Mouse (Mus musculus) midbrain, embryonic 10.5 days (tissue): ENCODE results near the gene Vmn1r194. TPM values are rescaled to one million over a fixed set of nuclear protein-coding genes. Genes with fewer than 3 reads are reported as not detected.
A peak's percentile ranks its signal among the peaks of the same experiment; 100 is the strongest.
"Not testable (repeated sequence)": the region's sequence is repeated elsewhere in the genome, so short reads cannot be mapped to it uniquely, and the experiment has no call there.

Source experiments
- DNase-seq: peaks from one replicate; pipeline ENCODE4 v3.0.0-alpha.2; 2017; ENCODE audit warnings: low spot score
- H3K27ac ChIP-seq: fragments of 300-500 bp; sonication (generic); replicated peaks from 2 replicates; pipeline ENCODE4 v1.5.1; 2016; ENCODE audit warnings: mild to moderate bottlenecking
- H3K27me3 ChIP-seq: fragments of 300-500 bp; sonication (generic); 2 replicates; pipeline ENCODE4 v1.6.1; 2016; ENCODE audit warnings: low read depth, mild to moderate bottlenecking; ENCODE audit not compliant: poor library complexity, severe bottlenecking
- H3K36me3 ChIP-seq: fragments of 300-500 bp; sonication (generic); 2 replicates; pipeline ENCODE4 v1.6.1; 2016; ENCODE audit warnings: mild to moderate bottlenecking, moderate library complexity
- H3K4me1 ChIP-seq: fragments of 300-500 bp; sonication (generic); 2 replicates; pipeline ENCODE4 v1.6.1; 2016
- H3K4me3 ChIP-seq: fragments of 300-500 bp; sonication (generic); 2 replicates; pipeline ENCODE4 v1.5.1; 2016; ENCODE audit warnings: mild to moderate bottlenecking, moderate library complexity
- H3K9me3 ChIP-seq: fragments of 300-500 bp; sonication (generic); replicated peaks from 2 replicates; pipeline ENCODE4 v1.6.1; 2016; ENCODE audit warnings: mild to moderate bottlenecking
- WGBS: fragments of 180-500 bp; shearing (Covaris S2); methylation state at CpG from one replicate; pipeline ENCODE4 v1.1.7; 2016; 5-methylcytosine and 5-hydroxymethylcytosine counted together
- microRNA-seq: library from miRNA; unstranded; fragments of <30 nt; microRNA quantifications from one replicate; pipeline ENCODE4, GENCODE M21; 2017
- polyA plus RNA-seq: library from polyadenylated mRNA; unstranded; fragments of >200 nt; fragmentation: Nextera tagmentation; extraction: Ambion mirVana; gene quantifications from 2 replicates; pipeline ENCODE4 v1.2.1, GENCODE M21; 2016

Gene Vmn1r194
- not detected in 2 replicates for polyA plus RNA-seq

- Histone ChIP-seq H3K4me3 (no peak within 1 kb of the TSS), H3K9me3 (no peaks in the 10 kb centered on the region), H3K4me1 (no peaks in the 10 kb centered on the region), H3K36me3 (no peaks in the 10 kb centered on the region), H3K27ac (no peak within 1 kb of the TSS), H3K27me3 (no peaks in the 10 kb centered on the region)
- WGBS = 69% methylated on average over 1 of the region's 1 CpGs
- DNase-seq = no peak
Measured at GRCm38 (mm10) chr13:22243915-22244314, at the start of gene Vmn1r194. TSS of gene Vmn1r194 (plus strand) at chr13:22244215.

GRCm38 (mm10) chr13:22223060-22223459, 21.0 kb upstream of the Vmn1r194 start, which contains the start of gene Vmn1r193:
TSS of gene Vmn1r193 (minus strand) at chr13:22223160.
- DNase-seq, H3K4me1 ChIP-seq, H3K4me3 ChIP-seq, H3K36me3 ChIP-seq, H3K27ac ChIP-seq, H3K27me3 ChIP-seq, H3K9me3 ChIP-seq: not testable (repeated sequence)
- WGBS = 78% methylated on average over 1 of the region's 1 CpGs

- H3K4me3 ChIP-seq, H3K27ac ChIP-seq, H3K27me3 ChIP-seq, H3K36me3 ChIP-seq, H3K9me3 ChIP-seq, DNase-seq: not testable (repeated sequence)
- WGBS = 93% methylated on average over 1 of the region's 1 CpGs
- peaks cover 11% of the 10 kb centered on the region for H3K4me1 ChIP-seq
Measured at GRCm38 (mm10) chr13:22270222-22270621, 26.2 kb downstream of the Vmn1r194 start, which contains the start of gene Vmn1r195. TSS of gene Vmn1r195 (plus strand) at chr13:22270522.

GRCm38 (mm10) chr13:22271721-22272120, 27.7 kb downstream of the Vmn1r194 start:
- DNase-seq = no peak
- Histone ChIP-seq H3K27ac (peak overlapping the region; percentile 55; the same call in 1 of the 2 replicates), H3K9me3 (no peaks in the 10 kb centered on the region), H3K4me3 (no peak overlapping the region), H3K27me3 (no peaks in the 10 kb centered on the region), H3K36me3 (no peaks in the 10 kb centered on the region), H3K4me1 (peaks cover 11% of the 10 kb centered on the region)
- WGBS = 49% methylated on average over 2 of the region's 2 CpGs

- Histone ChIP-seq H3K36me3 (no peaks in the 10 kb centered on the region), H3K4me1 (no peaks in the 10 kb centered on the region), H3K27ac (no peak overlapping the region), H3K27me3 (no peaks in the 10 kb centered on the region), H3K9me3 (no peaks in the 10 kb centered on the region), H3K4me3 (no peak overlapping the region)
- DNase-seq = no peak
- WGBS = 81% methylated on average over 2 of the region's 2 CpGs
Measured at GRCm38 (mm10) chr13:22284578-22284977, 40.6 kb downstream of the Vmn1r194 start.

- H3K9me3 ChIP-seq = no peaks in the 10 kb centered on the region
- no peaks in the 10 kb centered on the region for H3K36me3 ChIP-seq
- H3K27me3 ChIP-seq = no peaks in the 10 kb centered on the region
- H3K27ac ChIP-seq = no peak within 1 kb of the TSS
- no peak for DNase-seq
- WGBS = 84% methylated on average over 2 of the region's 2 CpGs
- H3K4me3 ChIP-seq = no peak within 1 kb of the TSS
- no peaks in the 10 kb centered on the region for H3K4me1 ChIP-seq
Measured at GRCm38 (mm10) chr13:22289620-22290019, 45.6 kb downstream of the Vmn1r194 start, which contains the start of gene Vmn1r196. TSS of gene Vmn1r196 (plus strand) at chr13:22289920.

Small RNAs within 50 kb of the gene (microRNA-seq; reads per million reads assigned to microRNA genes)
- gene Gm23282 (not detected), gene Gm25084 (not detected)

Other genes starting within 250 kb of the Vmn1r194 start
- gene Prss16, start 234.5 kb upstream of the Vmn1r194 start, polyA plus RNA-seq = not detected in 2 replicates
- 10.6 and 11.4 TPM in 2 replicates for gene Hist1h2ah, start 208.6 kb upstream of the Vmn1r194 start, polyA plus RNA-seq
- 9.4 and 9.7 TPM in 2 replicates for gene Hist1h2bk, start 208.3 kb upstream of the Vmn1r194 start, polyA plus RNA-seq
- 51.3 and 52.5 TPM in 2 replicates for gene Hist1h4i, start 202.9 kb upstream of the Vmn1r194 start, polyA plus RNA-seq
- 64.8 and 64.9 TPM in 2 replicates for gene Hist1h2ag, start 201.3 kb upstream of the Vmn1r194 start, polyA plus RNA-seq
- 14.7 and 16.2 TPM in 2 replicates for gene Hist1h2bj, start 201.0 kb upstream of the Vmn1r194 start, polyA plus RNA-seq
- not detected in 2 replicates for gene Vmn1r188, start 159.8 kb upstream of the Vmn1r194 start, polyA plus RNA-seq
- not detected in 2 replicates for gene Vmn1r189, start 138.4 kb upstream of the Vmn1r194 start, polyA plus RNA-seq
- not detected in 2 replicates for gene Vmn1r191, start 60.2 kb upstream of the Vmn1r194 start, polyA plus RNA-seq
- not detected in 2 replicates for gene Vmn1r192, start 53.1 kb upstream of the Vmn1r194 start, polyA plus RNA-seq
- not detected in 2 replicates for gene Vmn1r193, start 21.1 kb upstream of the Vmn1r194 start, polyA plus RNA-seq
- gene Vmn1r195, start 26.3 kb downstream of the Vmn1r194 start, polyA plus RNA-seq = not detected in 2 replicates
- not detected in 2 replicates for gene Vmn1r196, start 45.7 kb downstream of the Vmn1r194 start, polyA plus RNA-seq
- not detected in 2 replicates for gene Vmn1r197, start 80.4 kb downstream of the Vmn1r194 start, polyA plus RNA-seq
- not detected in 2 replicates for gene Vmn1r198, start 106.1 kb downstream of the Vmn1r194 start, polyA plus RNA-seq
- not detected in 2 replicates for gene Vmn1r199, start 135.6 kb downstream of the Vmn1r194 start, polyA plus RNA-seq
- not detected in 2 replicates for gene Vmn1r200, start 146.2 kb downstream of the Vmn1r194 start, polyA plus RNA-seq
- not detected in 2 replicates for gene Vmn1r201, start 227.7 kb downstream of the Vmn1r194 start, polyA plus RNA-seq